Mouse (Mus musculus) MEL (cell line): ENCODE measurements around the gene Pdcl2. TPM values are rescaled to one million over a fixed set of nuclear protein-coding genes. Genes with fewer than 3 reads are reported as not detected.

Experiments used
- DNase-seq: peaks from one replicate; pipeline ENCODE4 v3.0.0; 2011; ENCODE audit warnings: low read depth, low spot score
- H3K27ac ChIP-seq: 2 replicates; pipeline ENCODE4 v1.5.1; 2012; ENCODE audit warnings: low read depth, mild to moderate bottlenecking, control low read depth, low read length, moderate library complexity; ENCODE audit not compliant: control insufficient read depth
- H3K27me3 ChIP-seq, 2 experiments: fragments of 150-350 bp in 1 of 2; sonication (generic) in 1 of 2; 2 replicates each; pipeline ENCODE4 v1.6.1; 2012; ENCODE audit warnings: low read length in 2 of 2, mild to moderate bottlenecking in 2 of 2, improper control_type of control experiment in 1 of 2, moderate library complexity in 1 of 2; ENCODE audit not compliant: insufficient read depth in 2 of 2, control insufficient read depth in 1 of 2
- H3K36me3 ChIP-seq, 2 experiments: 2 replicates each; pipeline ENCODE4 v1.6.1; 2012 to 2014; ENCODE audit warnings: low read length in 2 of 2, improper control_type of control experiment in 1 of 2, inconsistent platforms in 1 of 2, mild to moderate bottlenecking in 1 of 2; ENCODE audit not compliant: insufficient read depth in 2 of 2, control insufficient read depth in 1 of 2
- H3K4me1 ChIP-seq, 2 experiments: fragments of 150-350 bp in 1 of 2; sonication (generic) in 1 of 2; 2 replicates each; pipeline ENCODE4 v1.6.1; 2012; ENCODE audit warnings: low read length in 2 of 2, improper control_type of control experiment in 1 of 2, mild to moderate bottlenecking in 1 of 2; ENCODE audit not compliant: insufficient read depth in 2 of 2, control insufficient read depth in 1 of 2
- H3K4me3 ChIP-seq, 2 experiments: fragments of 150-350 bp in 1 of 2; sonication (generic) in 1 of 2; 2 replicates each; pipeline ENCODE4 v1.5.1; 2012; ENCODE audit warnings: low read depth in 2 of 2, low read length in 2 of 2, mild to moderate bottlenecking in 2 of 2, moderate library complexity in 2 of 2, control low read depth in 1 of 2, improper control_type of control experiment in 1 of 2; ENCODE audit not compliant: control insufficient read depth in 1 of 2, insufficient read depth in 1 of 2
- H3K79me2 ChIP-seq: 2 replicates; pipeline ENCODE4 v1.6.1; 2012; ENCODE audit warnings: mild to moderate bottlenecking, low read length, moderate library complexity; ENCODE audit not compliant: control insufficient read depth, poor library complexity, insufficient read depth
- H3K9ac ChIP-seq: 2 replicates; pipeline ENCODE4 v1.6.1; 2012; ENCODE audit warnings: low read depth, mild to moderate bottlenecking, control low read depth, low read length, moderate library complexity; ENCODE audit not compliant: control insufficient read depth, poor library complexity, severe bottlenecking
- H3K9me3 ChIP-seq: fragments of 150-350 bp; sonication (generic); replicated peaks from 2 replicates; pipeline ENCODE4 v1.6.1; 2012; ENCODE audit warnings: mild to moderate bottlenecking, low read length, improper control_type of control experiment, moderate library complexity; ENCODE audit not compliant: insufficient read depth
- BHLHE40 ChIP-seq: IDR thresholded peaks from 2 replicates; pipeline ENCODE4 v1.6.1; 2012; ENCODE audit warnings: low read depth, mild to moderate bottlenecking, inconsistent platforms, low read length, improper control_type of control experiment, borderline replicate concordance
- CHD1 ChIP-seq: IDR thresholded peaks from 2 replicates; pipeline ENCODE4 v1.6.1; 2012; ENCODE audit warnings: low read depth, mild to moderate bottlenecking, inconsistent platforms, low read length, improper control_type of control experiment
- E2F4 ChIP-seq: IDR thresholded peaks from 2 replicates; pipeline ENCODE4 v1.6.1; 2011; ENCODE audit warnings: low read depth, low read length, improper control_type of control experiment, borderline replicate concordance
- MAFK ChIP-seq: IDR thresholded peaks from 2 replicates; pipeline ENCODE4 v1.6.1; 2011; ENCODE audit warnings: low read depth, mild to moderate bottlenecking, low read length, improper control_type of control experiment, borderline replicate concordance
- MEF2A ChIP-seq: IDR thresholded peaks from 2 replicates; pipeline ENCODE4 v1.6.1; 2014; ENCODE audit warnings: low read depth, mild to moderate bottlenecking, inconsistent platforms, low read length, improper control_type of control experiment; ENCODE audit not compliant: poor library complexity, insufficient replicate concordance, severe bottlenecking; ENCODE audit errors: extremely low read depth
- MYC ChIP-seq: IDR thresholded peaks from 2 replicates; pipeline ENCODE4 v1.6.1; 2011; ENCODE audit warnings: low read depth, mild to moderate bottlenecking, low read length, improper control_type of control experiment, moderate library complexity
- NELFE ChIP-seq: IDR thresholded peaks from 2 replicates; pipeline ENCODE4 v1.6.1; 2011; ENCODE audit warnings: low read depth, low read length, improper control_type of control experiment
- POLR2A ChIP-seq, 2 experiments: IDR thresholded peaks; 2 replicates each; pipeline ENCODE4 v1.6.1; 2011 to 2012; ENCODE audit warnings: low read length in 2 of 2, mild to moderate bottlenecking in 2 of 2, control low read depth in 1 of 2, improper control_type of control experiment in 1 of 2, low read depth in 1 of 2, moderate library complexity in 1 of 2; ENCODE audit not compliant: control insufficient read depth in 1 of 2, insufficient read depth in 1 of 2, poor library complexity in 1 of 2
- POLR2AphosphoS5 ChIP-seq: IDR thresholded peaks from 2 replicates; pipeline ENCODE4 v1.6.1; 2012; ENCODE audit warnings: low read depth, borderline replicate concordance, mild to moderate bottlenecking, inconsistent platforms, low read length, moderate library complexity, mixed read lengths
- RAD21 ChIP-seq: IDR thresholded peaks from 2 replicates; pipeline ENCODE4 v1.6.1; 2011; ENCODE audit warnings: mild to moderate bottlenecking, low read depth, low read length, improper control_type of control experiment
- SMC3 ChIP-seq: IDR thresholded peaks from 2 replicates; pipeline ENCODE4 v1.6.1; 2011; ENCODE audit warnings: low read depth, low read length, improper control_type of control experiment
- TAL1 ChIP-seq: IDR thresholded peaks from 2 replicates; pipeline ENCODE4 v1.6.1; 2012; ENCODE audit warnings: mild to moderate bottlenecking, inconsistent platforms, low read length, moderate library complexity, mixed read lengths
- TBP ChIP-seq: IDR thresholded peaks from 2 replicates; pipeline ENCODE4 v1.8.0; 2011; ENCODE audit warnings: low read depth, low read length, improper control_type of control experiment
- TCF12 ChIP-seq: IDR thresholded peaks from 2 replicates; pipeline ENCODE4 v1.6.1; 2014; ENCODE audit warnings: low read depth, mild to moderate bottlenecking, inconsistent platforms, low read length, improper control_type of control experiment, moderate library complexity
- USF1 ChIP-seq: IDR thresholded peaks from 2 replicates; pipeline ENCODE4 v1.6.1; 2014; ENCODE audit warnings: low read depth, mild to moderate bottlenecking, inconsistent platforms, low read length, improper control_type of control experiment, moderate library complexity
- ZC3H11A ChIP-seq: IDR thresholded peaks from 2 replicates; pipeline ENCODE4 v1.6.1; 2012; ENCODE audit warnings: low read depth, mild to moderate bottlenecking, inconsistent platforms, low read length, improper control_type of control experiment
- polyA plus RNA-seq, 2 experiments: library from polyadenylated mRNA; stranded (reverse) in 1 of 2; unstranded in 1 of 2; fragments of >175 nt in 1 of 2; fragments of >200 nt in 1 of 2; gene quantifications; 2 replicates each; pipeline versions ENCODE4 v1.2.1 to v1.2.4; 2012; ENCODE audit warnings: low replicate concordance in 2 of 2, low read depth in 1 of 2; ENCODE audit not compliant: insufficient read length in 2 of 2, insufficient read depth in 1 of 2, missing spikeins in 1 of 2
- total RNA-seq: library from RNA; depleted of rRNA; stranded (reverse); fragments of 300-350 nt; gene quantifications from 2 replicates; pipeline ENCODE4 v1.2.3, GENCODE M21; 2012

Pdcl2 gene
- total and polyA plus RNA-seq, 3 experiments: not detected

DNA sequence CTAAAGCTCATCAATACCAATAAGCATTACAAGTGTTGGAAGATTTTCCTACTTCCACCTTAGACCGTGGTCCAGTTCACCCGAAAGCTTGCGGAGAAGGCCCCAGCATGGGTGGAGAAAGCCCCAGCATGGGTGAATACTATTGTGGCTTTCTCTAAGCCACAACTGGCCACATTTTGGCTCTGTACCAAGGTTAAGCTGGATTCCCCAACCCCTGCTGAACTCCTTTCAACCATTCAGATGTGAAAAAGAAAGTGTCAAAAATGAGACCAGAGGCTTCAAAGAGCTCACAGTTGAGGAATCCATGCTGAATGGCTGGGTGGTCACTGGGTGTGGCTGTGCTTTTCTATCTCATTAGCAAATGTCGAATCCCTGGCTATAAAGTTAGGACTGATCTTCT is 2.9 kb upstream of the Pdcl2 start:
- no peak overlapping the region for H3K27ac ChIP-seq
- H3K27me3 ChIP-seq: peaks cover 8% of the 10 kb centered on the region in 2 experiments
- TF ChIP-seq POLR2A (IDR thresholded peaks at IDR 0.05; ENCODE audit: control insufficient read depth in 1 of 2, insufficient read depth in 1 of 2, low read depth in 1 of 2, low read length in 2 of 2, poor library complexity in 1 of 2) (no peak), USF1 (no peak), MAFK (no peak)
- DNase-seq: no peak
- no peaks in the 10 kb centered on the region for H3K36me3 ChIP-seq
- H3K9ac ChIP-seq: no peak overlapping the region
- H3K4me3 ChIP-seq: no peak overlapping the region
- H3K79me2 ChIP-seq: no peaks in the 10 kb centered on the region
- H3K9me3 ChIP-seq: no peaks in the 10 kb centered on the region
- H3K4me1 ChIP-seq: no peaks in the 10 kb centered on the region

DNA sequence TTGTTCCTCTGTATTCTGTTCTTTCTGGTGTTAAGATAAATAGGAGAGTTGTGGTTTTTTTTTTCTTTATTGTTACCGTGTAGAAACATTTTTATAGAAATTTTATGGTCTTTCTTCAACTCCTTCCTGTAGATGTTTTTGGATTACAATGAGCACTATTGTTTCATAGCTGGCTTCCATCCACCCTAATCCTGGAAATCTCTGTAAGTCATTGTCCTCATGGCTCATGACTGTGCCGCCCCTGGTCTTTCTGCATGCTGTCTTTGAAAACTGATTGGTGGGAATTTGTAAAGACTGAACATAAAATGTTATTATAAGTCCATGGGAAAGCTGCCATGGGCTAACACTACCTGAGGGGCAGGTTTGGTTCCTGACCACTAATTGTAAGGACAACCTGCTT is 3.7 kb downstream of the Pdcl2 start:
- Histone ChIP-seq H3K27me3 (peaks cover 9 to 16% of the 10 kb centered on the region in 2 experiments), H3K36me3 (no peaks in the 10 kb centered on the region), H3K9ac (no peak overlapping the region), H3K4me1 (no peaks in the 10 kb centered on the region), H3K27ac (no peak overlapping the region), H3K4me3 (no peak overlapping the region), H3K79me2 (no peaks in the 10 kb centered on the region), H3K9me3 (no peaks in the 10 kb centered on the region)
- TF ChIP-seq ZC3H11A: no peak
- TF ChIP-seq E2F4: no peak
- no peak for TF ChIP-seq SMC3
- no peak for TF ChIP-seq POLR2AphosphoS5
- TF ChIP-seq TAL1: no peak
- no peak for TF ChIP-seq MYC
- no peak for TF ChIP-seq BHLHE40
- DNase-seq: no peak

DNA sequence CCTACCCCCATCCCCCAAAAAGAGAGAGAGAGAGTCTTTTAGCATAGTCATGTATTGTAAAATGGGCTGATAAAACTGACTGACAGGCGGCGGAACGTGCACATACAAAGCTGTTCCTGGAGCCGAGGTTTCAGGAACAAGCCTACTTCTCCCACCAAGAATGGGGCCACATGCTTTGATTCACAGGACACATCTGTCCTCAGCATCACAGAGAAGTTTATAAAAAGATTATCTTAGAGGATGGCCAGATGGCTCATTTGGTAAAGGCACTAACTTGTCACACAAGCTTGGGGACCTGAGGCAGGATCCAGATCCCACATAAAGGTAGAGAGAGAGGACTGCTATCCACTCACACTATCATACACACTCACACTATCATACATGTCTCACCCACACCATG is 5.8 kb downstream of the Pdcl2 start:
- TF ChIP-seq CHD1 (no peak), NELFE (no peak), MYC (no peak), TBP (no peak), MEF2A (no peak), RAD21 (no peak), TCF12 (no peak)
- no peak for DNase-seq
- no peaks in the 10 kb centered on the region for H3K79me2 ChIP-seq
- H3K4me1 ChIP-seq: no peaks in the 10 kb centered on the region
- no peak overlapping the region for H3K4me3 ChIP-seq
- peaks cover 5 to 15% of the 10 kb centered on the region in 2 experiments for H3K27me3 ChIP-seq
- H3K9ac ChIP-seq: no peak overlapping the region
- H3K27ac ChIP-seq: no peak overlapping the region
- no peaks in the 10 kb centered on the region for H3K9me3 ChIP-seq
- H3K36me3 ChIP-seq: no peaks in the 10 kb centered on the region
